Mouse (Mus musculus): ENCODE results near the gene Mecom. TPM values are rescaled to one million over a fixed set of nuclear protein-coding genes. Genes with fewer than 3 reads are reported as not detected.
"Not testable (repeated sequence)": the region's sequence is repeated elsewhere in the genome, so short reads cannot be mapped to it uniquely, and the experiment has no call there.

Mecom gene
- polyA plus RNA-seq, 1 experiment from 2014 or later, result 13.0 TPM

DNA sequence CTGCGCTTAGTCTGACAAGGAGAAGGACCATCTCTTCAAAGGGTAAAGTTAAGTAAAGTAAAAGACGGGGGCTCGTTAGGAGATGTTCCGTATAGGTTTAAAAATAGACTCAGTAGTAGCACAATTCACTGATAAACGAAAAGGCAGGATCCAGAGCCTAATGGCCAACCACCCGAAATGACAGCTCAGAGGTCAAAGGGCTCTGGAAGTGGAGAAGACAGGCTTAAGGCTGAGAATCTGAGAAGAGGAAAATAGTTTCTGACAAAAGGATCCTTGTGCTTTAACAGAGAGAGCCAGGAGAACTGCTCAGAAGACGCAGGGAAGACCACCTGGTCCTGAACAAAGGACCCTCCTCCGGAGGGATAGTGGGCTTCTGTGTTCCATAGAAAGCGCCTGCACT, 111.7 kb downstream of the Mecom start:
- ATAC-seq (ENCODE audit: low read depth), result no peak
- Histone ChIP-seq H3K9me3 (ENCODE audit: control insufficient read depth, low read length) (no peaks in the 10 kb centered on the region; the same call in 1 of the 2 replicates), H3K27ac (replicated peaks; ENCODE audit: low read depth, low read length) (no peak overlapping the region), H3K36me3 (ENCODE audit: control insufficient read depth, insufficient read depth, low read length) (no peaks in the 10 kb centered on the region), H3K4me3 (ENCODE audit: low read depth, low read length) (no peak overlapping the region), H3K4me1 (ENCODE audit: control insufficient read depth, insufficient read depth, low read length) (no peaks in the 10 kb centered on the region), H3K9ac (ENCODE audit: low read depth, low read length) (no peak overlapping the region), H3K4me2 (ENCODE audit: low read depth, low read length) (no peak overlapping the region), H3K27me3 (replicated peaks; ENCODE audit: control insufficient read depth, insufficient read depth, low read length) (no peaks in the 10 kb centered on the region)
- no peak for DNase-seq (ENCODE audit: low spot score)
- 38% methylated on average over 9 of the region's 9 CpGs for WGBS

DNA sequence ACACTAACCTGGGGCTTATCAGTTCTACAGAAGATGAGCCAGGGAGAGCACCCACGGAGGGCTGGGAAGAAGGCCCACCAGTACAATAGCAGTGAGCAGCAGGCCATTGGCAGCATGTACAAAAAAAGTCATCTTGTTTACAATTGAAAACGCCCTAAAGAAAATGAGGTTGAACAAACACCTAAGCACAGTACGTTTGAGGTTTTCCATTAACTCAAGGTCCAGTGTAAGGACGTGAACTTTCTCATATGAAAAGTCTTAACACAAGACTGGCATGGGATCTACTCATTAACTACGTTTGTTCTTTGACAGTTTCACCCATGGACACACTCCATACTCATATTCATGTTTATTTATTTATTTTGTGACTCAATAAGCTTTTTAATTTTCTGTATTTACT, 118.9 kb downstream of the Mecom start:
- Histone ChIP-seq H3K27me3 (replicated peaks; ENCODE audit: control insufficient read depth, insufficient read depth, low read length) (no peaks in the 10 kb centered on the region), H3K27ac (replicated peaks; ENCODE audit: low read depth, low read length) (no peak overlapping the region), H3K4me1 (ENCODE audit: control insufficient read depth, insufficient read depth, low read length) (no peaks in the 10 kb centered on the region), H3K9me3 (ENCODE audit: control insufficient read depth, low read length) (no peaks in the 10 kb centered on the region; the same call in 1 of the 2 replicates), H3K4me3 (ENCODE audit: low read depth, low read length) (no peak overlapping the region), H3K36me3 (ENCODE audit: control insufficient read depth, insufficient read depth, low read length) (no peaks in the 10 kb centered on the region), H3K9ac (ENCODE audit: low read depth, low read length) (no peak overlapping the region), H3K4me2 (ENCODE audit: low read depth, low read length) (no peak overlapping the region)
- WGBS, result 82% methylated on average over 5 of the region's 5 CpGs
- DNase-seq (ENCODE audit: low spot score) (no peak), ATAC-seq (ENCODE audit: low read depth) (no peak)

DNA sequence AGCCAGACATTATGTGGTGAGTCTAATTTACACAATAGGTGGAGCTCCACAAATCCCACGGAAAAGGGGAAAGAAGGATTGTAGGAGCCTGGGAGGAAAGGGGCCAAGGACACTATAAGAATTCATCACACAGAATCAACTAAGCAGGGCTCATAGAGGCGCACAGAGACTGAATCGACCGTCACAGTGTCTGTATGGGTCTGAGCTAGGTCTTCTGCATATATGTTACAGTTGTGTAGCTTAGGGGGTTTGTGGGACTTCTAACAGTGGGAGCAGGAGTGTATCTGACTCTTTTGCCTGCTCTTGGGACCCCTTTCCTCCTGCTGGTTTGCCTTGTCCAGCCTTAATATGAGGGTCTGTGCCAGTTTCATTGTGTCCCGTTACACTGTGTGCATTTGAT, 123.8 kb downstream of the Mecom start:
- Histone ChIP-seq H3K4me1 (ENCODE audit: control insufficient read depth, insufficient read depth, low read length) (no peaks in the 10 kb centered on the region), H3K27ac (replicated peaks; ENCODE audit: low read depth, low read length) (no peak overlapping the region)
- 93% methylated on average over 5 of the region's 5 CpGs for WGBS

GRCm38 (mm10) chr3:30421948-30422347, 125.9 kb downstream of the Mecom start:
- not testable (repeated sequence) for DNase-seq (ENCODE audit: low spot score); H3K27me3 ChIP-seq (replicated peaks; ENCODE audit: control insufficient read depth, insufficient read depth, low read length); H3K27ac ChIP-seq (replicated peaks; ENCODE audit: low read depth, low read length); H3K9ac ChIP-seq (ENCODE audit: low read depth, low read length); H3K4me3 ChIP-seq (ENCODE audit: low read depth, low read length); H3K36me3 ChIP-seq (ENCODE audit: control insufficient read depth, insufficient read depth, low read length); H3K9me3 ChIP-seq (ENCODE audit: control insufficient read depth, low read length); H3K4me2 ChIP-seq (ENCODE audit: low read depth, low read length); H3K4me1 ChIP-seq (ENCODE audit: control insufficient read depth, insufficient read depth, low read length); ATAC-seq (ENCODE audit: low read depth)
- 89% methylated on average over 4 of the region's 4 CpGs for WGBS

More for the DNA sequence above, 123.8 kb downstream of the Mecom start:
- ATAC-seq (ENCODE audit: low read depth) (no peak), DNase-seq (ENCODE audit: low spot score) (no peak)
- Histone ChIP-seq H3K36me3 (ENCODE audit: control insufficient read depth, insufficient read depth, low read length) (no peaks in the 10 kb centered on the region), H3K9me3 (ENCODE audit: control insufficient read depth, low read length) (no peaks in the 10 kb centered on the region; the same call in 1 of the 2 replicates), H3K4me2 (ENCODE audit: low read depth, low read length) (no peak overlapping the region), H3K4me3 (ENCODE audit: low read depth, low read length) (no peak overlapping the region), H3K9ac (ENCODE audit: low read depth, low read length) (no peak overlapping the region), H3K27me3 (replicated peaks; ENCODE audit: control insufficient read depth, insufficient read depth, low read length) (no peaks in the 10 kb centered on the region)

- ATAC-seq (ENCODE audit: low read depth) (no peak), DNase-seq (ENCODE audit: low spot score) (no peak)
- Histone ChIP-seq H3K4me3 (ENCODE audit: low read depth, low read length) (no peak overlapping the region), H3K9me3 (ENCODE audit: control insufficient read depth, low read length) (no peaks in the 10 kb centered on the region; the same call in 1 of the 2 replicates), H3K36me3 (ENCODE audit: control insufficient read depth, insufficient read depth, low read length) (no peaks in the 10 kb centered on the region), H3K27me3 (replicated peaks; ENCODE audit: control insufficient read depth, insufficient read depth, low read length) (no peaks in the 10 kb centered on the region), H3K27ac (replicated peaks; ENCODE audit: low read depth, low read length) (no peak overlapping the region), H3K4me1 (ENCODE audit: control insufficient read depth, insufficient read depth, low read length) (no peaks in the 10 kb centered on the region), H3K4me2 (ENCODE audit: low read depth, low read length) (no peak overlapping the region), H3K9ac (ENCODE audit: low read depth, low read length) (no peak overlapping the region)
- WGBS, result 31% methylated on average over 5 of the region's 5 CpGs
Measured at GRCm38 (mm10) chr3:30420899-30421298, 126.9 kb downstream of the Mecom start.

GRCm38 (mm10) chr3:30414173-30414572, 133.6 kb downstream of the Mecom start:
- DNase-seq (ENCODE audit: low spot score) (no peak), ATAC-seq (ENCODE audit: low read depth) (no peak)
- H3K9me3 ChIP-seq (ENCODE audit: control insufficient read depth, low read length), result no peaks in the 10 kb centered on the region
- no peak overlapping the region for H3K9ac ChIP-seq (ENCODE audit: low read depth, low read length)
- no peak overlapping the region for H3K4me2 ChIP-seq (ENCODE audit: low read depth, low read length)
- no peaks in the 10 kb centered on the region for H3K27me3 ChIP-seq (replicated peaks; ENCODE audit: control insufficient read depth, insufficient read depth, low read length)
- no peak overlapping the region for H3K4me3 ChIP-seq (ENCODE audit: low read depth, low read length)
- WGBS, result 84% methylated on average over 6 of the region's 6 CpGs
- H3K27ac ChIP-seq (replicated peaks; ENCODE audit: low read depth, low read length), result no peak overlapping the region
- peaks cover 4% of the 10 kb centered on the region; the same call in 1 of the 2 replicates for H3K4me1 ChIP-seq (ENCODE audit: control insufficient read depth, insufficient read depth, low read length)
- no peaks in the 10 kb centered on the region for H3K36me3 ChIP-seq (ENCODE audit: control insufficient read depth, insufficient read depth, low read length)

DNA sequence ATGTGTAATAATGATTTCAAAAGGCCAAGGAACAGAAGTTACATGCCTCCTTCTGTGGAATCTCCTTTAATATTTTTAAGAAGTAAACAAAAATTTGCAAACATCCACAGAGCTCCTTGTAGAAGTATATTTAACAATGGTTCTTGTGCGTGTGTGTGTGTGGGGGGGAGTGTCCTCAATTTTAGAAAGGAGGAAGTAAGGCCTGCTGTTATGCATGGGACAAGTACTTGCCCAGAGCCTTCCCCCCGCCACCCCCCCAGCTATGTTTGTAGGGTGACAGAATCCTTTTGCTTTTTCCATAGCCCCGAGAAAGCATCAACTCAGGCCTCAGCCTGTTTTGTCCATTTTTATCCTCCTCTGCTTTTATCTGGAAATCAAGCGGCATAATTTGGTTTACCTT, 137.0 kb downstream of the Mecom start:
- Histone ChIP-seq H3K9ac (ENCODE audit: low read depth, low read length) (no peak overlapping the region), H3K4me1 (ENCODE audit: control insufficient read depth, insufficient read depth, low read length) (peaks cover 4% of the 10 kb centered on the region; the same call in 1 of the 2 replicates), H3K4me2 (ENCODE audit: low read depth, low read length) (no peak overlapping the region), H3K27ac (replicated peaks; ENCODE audit: low read depth, low read length) (no peak overlapping the region), H3K36me3 (ENCODE audit: control insufficient read depth, insufficient read depth, low read length) (no peaks in the 10 kb centered on the region), H3K4me3 (ENCODE audit: low read depth, low read length) (no peak overlapping the region), H3K27me3 (replicated peaks; ENCODE audit: control insufficient read depth, insufficient read depth, low read length) (no peaks in the 10 kb centered on the region), H3K9me3 (ENCODE audit: control insufficient read depth, low read length) (no peaks in the 10 kb centered on the region)
- 58% methylated on average over 4 of the region's 4 CpGs for WGBS
- DNase-seq (ENCODE audit: low spot score), result no peak
- no peak for ATAC-seq (ENCODE audit: low read depth)

DNA sequence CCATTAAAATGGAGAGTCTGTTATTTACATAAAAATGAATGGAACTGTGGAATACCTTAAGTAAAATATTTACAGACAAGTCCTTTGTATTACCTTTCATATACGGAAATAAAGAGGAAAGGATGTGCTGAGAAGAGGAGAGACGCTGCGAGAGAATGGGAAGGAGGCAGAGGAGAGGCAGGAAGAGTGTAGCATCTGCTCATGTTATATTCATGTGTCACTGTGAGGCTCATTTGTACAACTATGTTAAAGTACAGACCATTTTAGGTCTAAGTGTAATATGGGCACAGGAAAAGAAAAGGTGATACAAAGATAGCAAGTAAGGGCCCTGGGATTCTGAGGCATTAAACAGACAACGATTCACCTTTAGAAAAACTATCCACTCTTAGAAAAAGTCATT, 143.0 kb downstream of the Mecom start:
- Histone ChIP-seq H3K9ac (ENCODE audit: low read depth, low read length) (no peak overlapping the region), H3K36me3 (ENCODE audit: control insufficient read depth, insufficient read depth, low read length) (no peaks in the 10 kb centered on the region), H3K4me2 (ENCODE audit: low read depth, low read length) (no peak overlapping the region), H3K4me3 (ENCODE audit: low read depth, low read length) (no peak overlapping the region), H3K9me3 (ENCODE audit: control insufficient read depth, low read length) (no peaks in the 10 kb centered on the region), H3K27ac (replicated peaks; ENCODE audit: low read depth, low read length) (no peak overlapping the region), H3K27me3 (replicated peaks; ENCODE audit: control insufficient read depth, insufficient read depth, low read length) (no peaks in the 10 kb centered on the region), H3K4me1 (ENCODE audit: control insufficient read depth, insufficient read depth, low read length) (no peaks in the 10 kb centered on the region)
- no peak for DNase-seq (ENCODE audit: low spot score)
- WGBS, result 84% methylated on average over 4 of the region's 4 CpGs
- ATAC-seq (ENCODE audit: low read depth), result no peak

DNA sequence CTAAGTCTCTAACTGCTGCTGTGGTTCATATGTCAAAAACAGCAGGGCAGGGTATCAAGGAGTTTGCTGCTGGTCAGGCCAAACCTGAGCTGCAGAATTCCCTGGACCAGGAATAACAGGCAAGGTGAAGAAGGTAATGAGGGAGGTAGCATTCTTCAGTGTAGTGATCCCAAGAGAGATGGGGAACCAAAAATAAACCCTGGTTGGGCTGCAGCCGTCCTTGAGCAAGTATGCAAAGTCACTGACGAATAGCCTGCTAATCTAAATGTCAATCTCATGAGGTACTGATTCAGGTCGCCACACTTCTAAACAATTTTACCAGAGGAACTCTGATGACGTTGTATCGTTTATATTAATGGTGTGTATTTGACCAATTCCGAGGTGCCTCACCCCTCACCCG, 148.9 kb downstream of the Mecom start:
- Histone ChIP-seq H3K9ac (ENCODE audit: low read depth, low read length) (no peak overlapping the region), H3K36me3 (ENCODE audit: control insufficient read depth, insufficient read depth, low read length) (no peaks in the 10 kb centered on the region), H3K27ac (replicated peaks; ENCODE audit: low read depth, low read length) (no peak overlapping the region), H3K27me3 (replicated peaks; ENCODE audit: control insufficient read depth, insufficient read depth, low read length) (no peaks in the 10 kb centered on the region), H3K4me3 (ENCODE audit: low read depth, low read length) (no peak overlapping the region), H3K9me3 (ENCODE audit: control insufficient read depth, low read length) (no peaks in the 10 kb centered on the region), H3K4me1 (ENCODE audit: control insufficient read depth, insufficient read depth, low read length) (no peaks in the 10 kb centered on the region; the same call in 1 of the 2 replicates), H3K4me2 (ENCODE audit: low read depth, low read length) (no peak overlapping the region)
- ATAC-seq (ENCODE audit: low read depth) (no peak), DNase-seq (ENCODE audit: low spot score) (no peak)
- 74% methylated on average over 7 of the region's 7 CpGs for WGBS

Data from embryonic facial prominence, embryonic 14.5 days (tissue).